Mouse (Mus musculus): ENCODE measurements around the gene Mif4gd. TPM values are rescaled to one million over a fixed set of nuclear protein-coding genes. Genes with fewer than 3 reads are reported as not detected.

Gene Mif4gd
- polyA plus RNA-seq, 1 experiment from 2014 or later = 16.4 TPM

- ATAC-seq (ENCODE audit: low FRiP score) (no peak), DNase-seq (ENCODE audit: low spot score, missing footprints) (no peak)
- Histone ChIP-seq H3K4me2 (no peak overlapping the region), H3K36me3 (ENCODE audit: control insufficient read depth, insufficient read depth, low read length) (peaks cover 4% of the 10 kb centered on the region), H3K27ac (ENCODE audit: low read depth, low read length) (no peak overlapping the region), H3K4me3 (ENCODE audit: low read depth, low read length) (no peak overlapping the region), H3K9me3 (ENCODE audit: control insufficient read depth, low read length) (no peaks in the 10 kb centered on the region), H3K4me1 (ENCODE audit: control insufficient read depth, insufficient read depth, low read length) (peaks cover 13% of the 10 kb centered on the region), H3K9ac (ENCODE audit: low read length) (no peak overlapping the region), H3K27me3 (ENCODE audit: control insufficient read depth, insufficient read depth, low read length) (no peaks in the 10 kb centered on the region)
- 96% methylated on average over 7 of the region's 7 CpGs for WGBS
These were observed 13.0 kb downstream of the Mif4gd start for GRCm38 (mm10) chr11:115599722-115600121.

DNA sequence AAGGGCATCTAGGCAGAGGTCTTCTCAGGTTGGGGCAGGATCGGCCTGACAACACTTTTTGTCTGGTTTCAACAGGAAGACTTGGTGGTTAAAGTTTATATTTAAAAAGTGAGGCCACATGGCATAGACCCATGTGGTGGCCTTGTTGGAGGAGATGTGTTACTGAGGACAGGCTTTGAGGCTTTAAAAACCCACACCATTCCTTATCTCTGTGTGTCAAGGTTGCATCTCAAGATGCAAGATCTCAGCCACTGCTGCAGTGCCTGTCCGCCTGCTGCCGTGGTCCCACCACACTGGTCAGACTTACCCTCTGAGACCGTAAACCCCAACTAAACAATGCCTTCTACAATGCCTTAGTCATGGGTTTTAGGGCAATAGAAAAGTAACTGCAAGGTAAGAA is 14.5 kb downstream of the Mif4gd start:
- Histone ChIP-seq H3K4me2 (no peak overlapping the region), H3K27me3 (ENCODE audit: control insufficient read depth, insufficient read depth, low read length) (no peaks in the 10 kb centered on the region), H3K9me3 (ENCODE audit: control insufficient read depth, low read length) (no peaks in the 10 kb centered on the region), H3K4me3 (ENCODE audit: low read depth, low read length) (no peak overlapping the region), H3K4me1 (ENCODE audit: control insufficient read depth, insufficient read depth, low read length) (peaks cover 10% of the 10 kb centered on the region), H3K9ac (ENCODE audit: low read length) (no peak overlapping the region), H3K27ac (ENCODE audit: low read depth, low read length) (no peak overlapping the region), H3K36me3 (ENCODE audit: control insufficient read depth, insufficient read depth, low read length) (peaks cover 15% of the 10 kb centered on the region)
- WGBS = 95% methylated on average over 4 of the region's 4 CpGs
- DNase-seq (ENCODE audit: low spot score, missing footprints) (no peak), ATAC-seq (ENCODE audit: low FRiP score) (no peak)

DNA sequence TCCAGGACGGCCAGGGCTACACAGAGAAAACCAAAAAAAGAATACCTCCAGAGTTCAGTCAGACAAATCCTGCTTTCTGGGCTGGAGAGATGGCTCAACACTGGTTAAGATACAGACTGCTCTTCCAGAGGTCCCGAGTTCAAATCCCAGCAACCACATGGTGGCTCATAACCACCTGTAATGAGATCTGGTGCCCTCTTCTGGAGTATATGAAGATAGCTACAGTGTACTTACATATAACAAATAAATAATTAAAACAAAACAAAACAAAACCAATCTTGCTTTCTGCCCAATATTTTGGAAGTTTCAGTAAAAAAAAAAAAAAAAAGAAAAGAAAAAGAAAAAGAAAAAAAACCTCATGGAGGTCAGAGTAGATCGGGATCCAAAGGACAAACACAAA is 17.6 kb downstream of the Mif4gd start:
- 97% methylated on average over 3 of the region's 3 CpGs for WGBS
- Histone ChIP-seq H3K9ac (ENCODE audit: low read length) (no peak overlapping the region), H3K27ac (ENCODE audit: low read depth, low read length) (no peak overlapping the region), H3K9me3 (ENCODE audit: control insufficient read depth, low read length) (no peaks in the 10 kb centered on the region), H3K4me3 (ENCODE audit: low read depth, low read length) (no peak overlapping the region), H3K4me1 (ENCODE audit: control insufficient read depth, insufficient read depth, low read length) (no peaks in the 10 kb centered on the region), H3K4me2 (no peak overlapping the region), H3K27me3 (ENCODE audit: control insufficient read depth, insufficient read depth, low read length) (no peaks in the 10 kb centered on the region), H3K36me3 (ENCODE audit: control insufficient read depth, insufficient read depth, low read length) (peaks cover 25% of the 10 kb centered on the region)
- no peak for ATAC-seq (ENCODE audit: low FRiP score)
- no peak for DNase-seq (ENCODE audit: low spot score, missing footprints)

DNA sequence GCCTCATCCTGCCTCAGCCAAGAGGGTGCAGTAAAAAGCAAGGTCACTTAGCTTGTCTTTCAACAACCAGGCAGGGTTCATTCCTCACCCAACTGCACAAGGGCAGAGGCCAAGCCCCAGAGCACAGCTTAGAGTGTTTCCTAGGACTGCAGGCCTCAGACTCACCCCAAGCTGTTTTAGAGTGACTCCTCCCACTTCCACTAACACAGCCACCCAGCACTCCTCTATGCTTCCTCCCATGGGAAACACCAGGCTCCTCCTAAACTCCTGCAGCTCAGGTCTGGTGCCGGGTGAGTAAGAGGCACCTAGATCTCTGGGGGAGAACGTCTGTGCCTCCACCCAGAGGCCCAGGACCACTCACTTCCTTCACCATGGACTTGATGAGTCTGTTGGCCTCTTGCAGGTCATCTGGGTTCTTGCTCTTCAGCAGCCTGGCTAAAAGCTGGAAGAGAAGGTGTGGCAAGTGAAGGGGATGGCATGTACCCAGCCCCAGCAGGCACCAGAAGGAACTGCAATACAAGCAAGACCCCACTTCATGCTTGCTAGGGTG is 22.2 kb downstream of the Mif4gd start:
- H3K4me2 ChIP-seq = no peak overlapping the region
- H3K9ac ChIP-seq (ENCODE audit: low read length) = no peak overlapping the region
- 89% methylated on average over 2 of the region's 2 CpGs for WGBS
- H3K36me3 ChIP-seq (ENCODE audit: control insufficient read depth, insufficient read depth, low read length) = peaks cover 56% of the 10 kb centered on the region
- no peaks in the 10 kb centered on the region for H3K4me1 ChIP-seq (ENCODE audit: control insufficient read depth, insufficient read depth, low read length)
- ATAC-seq (ENCODE audit: low FRiP score) (no peak), DNase-seq (ENCODE audit: low spot score, missing footprints) (peak; percentile 59)
- H3K4me3 ChIP-seq (ENCODE audit: low read depth, low read length) = no peak overlapping the region
- no peaks in the 10 kb centered on the region for H3K9me3 ChIP-seq (ENCODE audit: control insufficient read depth, low read length)
- H3K27me3 ChIP-seq (ENCODE audit: control insufficient read depth, insufficient read depth, low read length) = no peaks in the 10 kb centered on the region
- H3K27ac ChIP-seq (ENCODE audit: low read depth, low read length) = no peak overlapping the region

DNA sequence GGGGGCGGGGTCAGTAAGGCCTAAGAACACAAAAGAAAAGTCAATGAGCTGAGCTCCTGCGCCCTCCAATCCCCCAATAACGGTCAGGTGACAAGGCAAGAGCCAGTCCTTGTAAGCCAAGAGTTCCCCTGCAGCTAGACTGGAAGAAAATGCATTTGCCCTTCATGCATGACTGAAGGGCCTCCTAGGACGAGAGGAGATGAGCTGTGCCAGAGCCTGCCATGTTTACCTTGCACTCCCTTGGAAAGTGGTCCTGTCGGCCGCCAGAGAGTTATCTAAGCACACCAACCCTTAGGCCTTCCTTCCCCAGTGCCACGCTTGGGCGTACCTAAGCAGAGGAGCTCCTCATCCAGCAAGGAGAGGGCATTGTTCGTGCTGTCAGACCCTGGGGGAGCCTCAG is 24.8 kb downstream of the Mif4gd start:
- Histone ChIP-seq H3K27me3 (ENCODE audit: control insufficient read depth, insufficient read depth, low read length) (no peaks in the 10 kb centered on the region), H3K9me3 (ENCODE audit: control insufficient read depth, low read length) (no peaks in the 10 kb centered on the region), H3K9ac (ENCODE audit: low read length) (no peak overlapping the region), H3K36me3 (ENCODE audit: control insufficient read depth, insufficient read depth, low read length) (peaks cover 59% of the 10 kb centered on the region), H3K4me1 (ENCODE audit: control insufficient read depth, insufficient read depth, low read length) (no peaks in the 10 kb centered on the region), H3K27ac (ENCODE audit: low read depth, low read length) (no peak overlapping the region), H3K4me3 (ENCODE audit: low read depth, low read length) (no peak overlapping the region), H3K4me2 (no peak overlapping the region)
- 84% methylated on average over 9 of the region's 9 CpGs for WGBS
- DNase-seq (ENCODE audit: low spot score, missing footprints) (peak; percentile 39), ATAC-seq (ENCODE audit: low FRiP score) (no peak)

DNA sequence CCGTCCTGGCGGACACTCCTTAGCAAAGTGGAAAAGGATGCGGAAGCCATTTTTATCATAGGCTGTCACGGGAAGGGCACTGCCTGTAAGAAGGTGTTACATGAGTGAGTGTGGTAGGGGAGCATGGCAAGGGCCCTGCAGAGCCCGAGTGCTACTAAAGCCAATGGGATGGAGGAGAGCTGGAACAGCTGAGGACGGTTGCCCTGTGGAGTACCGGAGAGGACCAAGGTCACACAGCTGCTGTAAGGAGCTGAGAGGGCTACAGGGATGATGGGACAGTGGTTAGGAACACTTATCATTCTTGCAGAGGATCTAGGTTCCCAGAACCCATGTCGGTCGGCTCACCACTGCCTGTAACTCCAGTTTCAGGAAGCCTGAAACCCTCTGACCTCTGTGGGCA is 26.4 kb downstream of the Mif4gd start:
- Histone ChIP-seq H3K9ac (ENCODE audit: low read length) (no peak overlapping the region), H3K4me2 (no peak overlapping the region), H3K36me3 (ENCODE audit: control insufficient read depth, insufficient read depth, low read length) (peaks cover 62% of the 10 kb centered on the region), H3K4me3 (ENCODE audit: low read depth, low read length) (no peak overlapping the region), H3K4me1 (ENCODE audit: control insufficient read depth, insufficient read depth, low read length) (no peaks in the 10 kb centered on the region), H3K9me3 (ENCODE audit: control insufficient read depth, low read length) (no peaks in the 10 kb centered on the region), H3K27ac (ENCODE audit: low read depth, low read length) (no peak overlapping the region), H3K27me3 (ENCODE audit: control insufficient read depth, insufficient read depth, low read length) (no peaks in the 10 kb centered on the region)
- DNase-seq (ENCODE audit: low spot score, missing footprints) = peak; percentile 77
- no peak for ATAC-seq (ENCODE audit: low FRiP score)
- WGBS = 92% methylated on average over 9 of the region's 9 CpGs

GRCm38 (mm10) chr11:115585573-115586100 is 27.1 kb downstream of the Mif4gd start:
- ATAC-seq (ENCODE audit: low FRiP score) (no peak), DNase-seq (ENCODE audit: low spot score, missing footprints) (no peak)
- no peak overlapping the region for H3K4me2 ChIP-seq
- H3K4me1 ChIP-seq (ENCODE audit: control insufficient read depth, insufficient read depth, low read length) = no peaks in the 10 kb centered on the region
- WGBS = 93% methylated on average over 7 of the region's 7 CpGs
- H3K9me3 ChIP-seq (ENCODE audit: control insufficient read depth, low read length) = no peaks in the 10 kb centered on the region
- no peak overlapping the region for H3K4me3 ChIP-seq (ENCODE audit: low read depth, low read length)
- H3K27me3 ChIP-seq (ENCODE audit: control insufficient read depth, insufficient read depth, low read length) = no peaks in the 10 kb centered on the region
- H3K36me3 ChIP-seq (ENCODE audit: control insufficient read depth, insufficient read depth, low read length) = peaks cover 61% of the 10 kb centered on the region
- no peak overlapping the region for H3K27ac ChIP-seq (ENCODE audit: low read depth, low read length)
- no peak overlapping the region for H3K9ac ChIP-seq (ENCODE audit: low read length)

DNA sequence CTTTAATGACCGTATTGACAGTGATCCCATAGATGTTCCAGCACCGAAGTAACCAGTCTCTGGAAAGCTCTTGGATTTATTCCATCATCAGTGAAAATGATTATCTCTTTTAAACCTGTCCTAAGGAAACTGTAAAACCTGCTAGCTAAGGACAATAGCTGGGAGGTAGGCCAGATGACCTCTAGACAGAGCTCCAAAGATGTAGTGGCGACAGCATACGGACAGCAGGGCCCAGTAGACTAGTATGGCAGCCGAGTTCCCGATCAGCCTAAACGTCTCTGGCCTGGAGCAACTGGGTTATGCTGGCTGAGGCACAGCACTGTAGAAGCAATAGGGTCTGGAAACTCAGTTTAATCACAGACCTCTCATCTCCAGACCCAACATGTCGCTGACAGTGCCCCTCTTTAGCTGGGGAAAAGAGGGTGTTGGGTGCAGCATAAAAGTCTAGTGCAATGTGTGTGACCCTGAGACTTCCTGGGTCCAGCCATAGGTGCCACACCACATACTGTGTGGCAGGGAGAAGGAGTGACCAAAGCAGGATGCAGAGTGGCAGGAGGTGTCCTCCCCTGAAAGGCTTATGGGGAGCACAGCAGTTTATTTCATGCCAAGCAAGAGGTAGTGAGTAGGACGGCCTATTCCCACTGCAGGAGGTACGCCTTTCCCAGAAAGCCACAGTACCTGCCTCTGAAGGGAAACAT is 28.2 kb downstream of the Mif4gd start:
- DNase-seq (ENCODE audit: low spot score, missing footprints) (no peak), ATAC-seq (ENCODE audit: low FRiP score) (no peak)
- H3K4me2 ChIP-seq = no peak overlapping the region
- WGBS = 87% methylated on average over 10 of the region's 10 CpGs
- no peaks in the 10 kb centered on the region for H3K9me3 ChIP-seq (ENCODE audit: control insufficient read depth, low read length)
- no peaks in the 10 kb centered on the region for H3K4me1 ChIP-seq (ENCODE audit: control insufficient read depth, insufficient read depth, low read length)
- H3K9ac ChIP-seq (ENCODE audit: low read length) = no peak overlapping the region
- H3K4me3 ChIP-seq (ENCODE audit: low read depth, low read length) = no peak overlapping the region
- no peak overlapping the region for H3K27ac ChIP-seq (ENCODE audit: low read depth, low read length)
- peaks cover 52% of the 10 kb centered on the region for H3K36me3 ChIP-seq (ENCODE audit: control insufficient read depth, insufficient read depth, low read length)
- no peaks in the 10 kb centered on the region for H3K27me3 ChIP-seq (ENCODE audit: control insufficient read depth, insufficient read depth, low read length)

DNA sequence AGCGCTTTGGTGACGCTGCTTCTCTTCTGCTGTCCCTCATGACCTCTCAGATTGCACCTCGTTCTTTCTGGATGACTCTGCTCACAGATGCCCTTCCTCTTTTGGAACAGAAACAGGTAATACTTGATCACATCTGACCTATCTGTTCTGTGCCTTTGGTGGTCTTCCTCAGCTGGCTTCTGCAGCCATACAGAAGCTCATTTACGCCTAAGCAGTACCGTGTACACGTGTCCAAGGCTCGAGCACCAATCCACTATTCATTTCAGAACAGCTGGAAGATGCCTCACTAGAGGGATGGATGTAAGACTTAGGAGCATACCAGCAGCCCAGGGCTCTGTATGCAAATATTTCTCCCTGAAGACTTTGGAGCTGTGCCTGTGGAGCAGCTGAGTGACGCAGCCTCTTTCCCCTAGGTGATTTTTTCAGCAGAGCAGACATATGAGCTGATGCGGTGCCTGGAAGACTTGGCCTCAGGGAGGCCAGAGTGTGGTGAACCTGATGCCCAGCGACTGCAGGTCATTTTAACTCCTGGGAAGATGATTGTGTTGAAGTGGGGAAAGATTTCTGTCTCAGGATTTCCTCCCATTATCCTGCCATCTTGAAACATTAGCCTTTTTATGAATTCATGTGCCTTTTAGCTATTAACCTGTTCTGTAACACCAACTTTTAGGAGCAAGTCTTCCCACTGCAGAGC is 29.7 kb downstream of the Mif4gd start:
- peaks cover 46% of the 10 kb centered on the region for H3K36me3 ChIP-seq (ENCODE audit: control insufficient read depth, insufficient read depth, low read length)
- no peaks in the 10 kb centered on the region for H3K27me3 ChIP-seq (ENCODE audit: control insufficient read depth, insufficient read depth, low read length)
- H3K4me1 ChIP-seq (ENCODE audit: control insufficient read depth, insufficient read depth, low read length) = no peaks in the 10 kb centered on the region
- H3K9ac ChIP-seq (ENCODE audit: low read length) = no peak overlapping the region
- H3K4me2 ChIP-seq = no peak overlapping the region
- WGBS = 89% methylated on average over 10 of the region's 10 CpGs
- DNase-seq (ENCODE audit: low spot score, missing footprints) (no peak), ATAC-seq (ENCODE audit: low FRiP score) (no peak)
- H3K9me3 ChIP-seq (ENCODE audit: control insufficient read depth, low read length) = no peaks in the 10 kb centered on the region
- H3K4me3 ChIP-seq (ENCODE audit: low read depth, low read length) = no peak overlapping the region
- no peak overlapping the region for H3K27ac ChIP-seq (ENCODE audit: low read depth, low read length)
